Mouse (Mus musculus) cerebellum, adult 9-11 months (tissue): ENCODE measurements around the gene Olfr76.
"Not testable (repeated sequence)": the region's sequence is repeated elsewhere in the genome, so short reads cannot be mapped to it uniquely, and the experiment has no call there.

ENCODE experiments used
- DNase-seq: peaks from one replicate; pipeline ENCODE4 v3.0.0; 2022

Gene Olfr76

GRCm38 (mm10) chr19:12123103-12123502 lies at the start of gene Olfr76:
TSS of gene Olfr76 (minus strand) at chr19:12123203.
- no peak for DNase-seq

DNA sequence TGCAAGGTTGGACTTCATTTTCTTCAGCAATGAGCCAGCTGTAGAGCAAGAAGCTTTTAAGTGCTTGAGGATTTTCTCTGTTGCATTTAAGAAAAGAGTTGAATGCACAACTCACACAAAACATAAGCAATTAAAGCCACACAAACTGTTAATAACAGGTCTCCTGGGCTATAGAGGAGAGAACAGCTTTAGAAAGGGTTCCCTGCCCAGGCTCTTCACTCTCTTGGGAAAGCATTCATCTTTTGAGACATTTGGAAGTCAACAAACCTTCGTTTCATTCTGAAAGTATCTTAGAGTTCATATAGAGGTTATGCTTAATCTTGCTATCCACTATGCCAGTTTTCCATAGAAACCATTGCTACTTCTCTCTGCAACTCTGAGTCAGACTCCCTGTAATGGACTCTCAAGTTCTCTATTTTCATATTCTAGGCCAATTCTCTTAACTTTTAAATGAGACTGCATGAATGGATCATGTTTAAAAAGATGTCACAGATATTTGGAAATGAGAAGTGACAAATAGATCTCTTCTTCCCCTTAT lies 47.1 kb upstream of the Olfr76 start, which contains the start of gene Olfr1555-ps1:
Gene Olfr1555-ps1, minus strand, starts transcription at position 51 of the 538 bp plus-strand sequence.
- not testable (repeated sequence) for DNase-seq

DNA sequence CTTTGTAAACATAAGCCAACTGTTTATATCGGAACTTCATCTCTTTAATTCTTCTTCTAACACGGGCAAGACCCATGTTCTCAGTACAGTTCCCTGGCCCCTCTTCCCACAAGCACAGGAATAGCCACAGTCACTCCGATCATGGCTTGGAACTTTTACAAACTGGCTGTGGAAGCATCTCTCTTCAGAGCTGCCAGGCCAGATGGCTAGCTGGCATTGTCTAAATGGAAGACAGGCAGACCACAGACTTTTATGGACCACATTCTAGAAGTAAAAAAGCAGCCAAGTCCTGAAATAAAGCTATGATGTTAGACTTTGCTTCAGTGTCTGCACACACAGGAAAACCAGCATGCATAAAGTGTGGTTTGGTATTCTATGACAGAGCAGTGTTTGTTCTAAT lies 22.4 kb upstream of the Olfr76 start:
- DNase-seq: no peak

GRCm38 (mm10) chr19:12143356-12143755 lies 20.4 kb upstream of the Olfr76 start:
- no peak for DNase-seq

DNA sequence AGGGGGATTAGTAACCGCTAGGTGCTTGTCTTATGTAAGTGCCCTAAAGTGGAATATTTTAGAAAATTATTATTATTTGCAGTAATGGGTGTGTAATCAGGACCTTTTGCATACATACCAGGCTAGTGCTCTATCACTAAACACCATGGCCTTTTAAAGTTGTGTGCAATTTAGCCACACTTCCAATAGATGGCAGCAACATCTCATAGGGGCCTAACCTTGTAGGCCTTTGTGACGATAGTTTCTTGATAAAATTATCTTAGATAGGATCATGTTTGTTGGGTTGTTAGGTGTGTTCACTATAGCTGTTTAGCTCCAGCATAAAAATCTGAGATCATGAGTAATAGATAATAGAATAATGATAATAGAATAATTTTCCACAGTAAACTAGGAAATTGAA lies 11.3 kb upstream of the Olfr76 start:
- DNase-seq: no peak

GRCm38 (mm10) chr19:12116464-12116863 lies 6.5 kb downstream of the Olfr76 start:
- DNase-seq: no peak

GRCm38 (mm10) chr19:12115797-12116196 lies 7.2 kb downstream of the Olfr76 start, which contains the start of gene Olfr1428:
TSS of gene Olfr1428 (minus strand) at chr19:12115897.
- no peak for DNase-seq

DNA sequence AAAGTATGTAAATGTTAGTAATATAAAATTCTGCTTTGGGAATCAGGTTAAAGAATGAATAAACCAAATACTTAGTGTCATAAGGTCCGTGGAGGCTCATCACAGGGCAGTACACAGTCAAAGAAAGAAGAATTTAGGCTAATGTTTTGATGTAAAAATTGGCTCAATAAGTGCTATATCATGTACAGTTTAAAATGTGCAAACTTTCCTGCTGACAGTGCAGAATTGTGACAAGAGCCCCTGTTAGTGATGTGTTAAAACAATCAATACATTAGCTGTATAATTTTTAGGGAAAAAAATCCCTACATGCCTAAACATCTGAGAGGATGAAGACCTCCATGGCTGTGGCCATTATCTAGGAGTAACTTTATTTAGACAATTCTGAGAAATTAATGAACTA lies 9.2 kb downstream of the Olfr76 start:
- DNase-seq: no peak

DNA sequence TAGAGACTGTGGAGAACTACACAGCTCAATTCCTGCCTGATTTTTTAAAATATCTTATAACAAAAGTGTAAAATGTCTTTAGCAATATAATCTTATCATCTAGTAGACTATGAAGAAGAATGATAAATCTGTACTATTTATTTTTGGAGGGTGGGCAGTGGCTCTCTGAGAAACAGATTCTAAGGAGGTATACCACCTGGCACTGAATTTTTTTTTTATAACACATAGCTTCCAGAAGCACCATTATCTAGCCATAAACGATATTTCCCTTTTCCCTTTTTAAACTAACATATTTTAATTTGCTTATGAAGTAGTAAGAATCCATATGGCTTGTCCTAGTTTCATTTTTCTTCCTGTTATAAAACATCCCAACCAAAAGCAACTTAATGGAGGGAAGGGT lies 18.5 kb downstream of the Olfr76 start:
- no peak for DNase-seq

DNA sequence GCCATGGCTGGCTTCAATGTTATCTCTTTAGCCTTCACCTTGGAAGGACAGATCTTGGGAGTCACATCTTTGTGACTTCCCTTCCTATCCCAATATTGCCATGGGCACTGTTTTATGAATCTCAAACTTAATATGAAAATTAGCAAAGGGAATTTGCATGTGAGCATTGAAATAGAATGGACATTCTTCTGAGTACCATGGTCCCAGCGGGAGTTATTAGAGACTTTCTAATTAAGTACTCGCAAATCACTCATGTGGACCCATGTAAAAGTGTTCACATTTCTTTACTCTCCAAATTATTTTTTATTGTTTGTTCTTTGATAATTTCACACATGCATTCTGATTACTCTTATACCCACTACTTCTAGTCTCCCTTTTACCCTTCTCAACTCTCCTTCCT lies 19.8 kb downstream of the Olfr76 start, which contains the start of gene Olfr1427:
Gene Olfr1427, minus strand, starts transcription at position 101 of the 400 bp plus-strand sequence.
- no peak for DNase-seq

DNA sequence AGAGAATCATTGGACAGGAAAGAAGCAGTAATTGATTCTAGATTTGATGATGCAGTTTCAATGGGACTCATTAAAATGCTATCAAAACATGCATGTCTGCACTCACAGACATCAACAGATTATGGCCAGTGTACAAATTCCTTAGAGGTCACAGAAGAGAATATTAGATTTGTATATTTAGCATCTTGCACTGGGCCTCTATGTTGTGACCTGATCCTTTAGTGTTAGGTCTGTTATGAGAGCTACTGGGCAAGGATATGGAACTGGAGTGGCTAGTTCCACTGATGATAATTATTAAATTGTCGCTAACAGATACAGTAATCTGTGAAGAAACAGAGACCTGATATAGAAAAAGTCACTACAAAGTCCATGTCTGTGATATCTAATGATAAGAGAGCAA lies 31.1 kb downstream of the Olfr76 start, which contains the start of gene Olfr1426:
Gene Olfr1426, minus strand, starts transcription at position 101 of the 400 bp plus-strand sequence.
- DNase-seq: no peak

DNA sequence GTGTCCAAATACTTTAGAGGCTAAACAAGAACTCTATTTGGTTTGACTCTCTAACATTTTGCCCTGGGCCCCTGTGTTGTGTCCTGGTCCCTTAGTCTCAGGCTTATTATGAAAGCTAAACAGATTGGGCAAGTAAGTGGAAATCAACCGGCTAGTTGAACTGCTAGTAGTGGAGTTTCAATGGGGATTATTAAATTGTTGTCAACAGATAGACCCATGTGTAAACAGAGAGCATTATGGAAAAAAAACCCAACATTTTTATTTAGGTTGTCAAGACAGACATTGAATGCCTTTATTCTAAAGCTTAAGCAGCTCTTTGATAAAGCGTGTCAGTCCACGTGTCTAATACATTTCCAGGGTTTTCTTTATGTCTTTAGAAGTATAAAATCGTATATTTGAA lies 45.4 kb downstream of the Olfr76 start, which contains the start of gene Olfr1425:
Gene Olfr1425, minus strand, starts transcription at position 101 of the 400 bp plus-strand sequence.
- DNase-seq: not testable (repeated sequence)

GRCm38 (mm10) chr19:12069546-12069945 lies 53.5 kb downstream of the Olfr76 start:
- DNase-seq: not testable (repeated sequence)
